Mouse (Mus musculus) lung, adult 2 months (tissue): ENCODE measurements around the gene Spic. TPM values are rescaled to one million over a fixed set of nuclear protein-coding genes. Genes with fewer than 3 reads are reported as not detected.
"Not testable (repeated sequence)": the region's sequence is repeated elsewhere in the genome, so short reads cannot be mapped to it uniquely, and the experiment has no call there.

ENCODE experiments used
- DNase-seq: peaks from one replicate; pipeline ENCODE4 v3.0.0; 2022
- H3K4me1 ChIP-seq: fragments of 200-500 bp; 2 replicates; pipeline ENCODE4 v1.6.1; 2011; ENCODE audit warnings: low read length; ENCODE audit not compliant: control insufficient read depth, insufficient read depth
- H3K4me3 ChIP-seq: fragments of 200-500 bp; replicated peaks from 2 replicates; pipeline ENCODE3; 2011; ENCODE audit warnings: low read depth, mild to moderate bottlenecking, control low read depth, low read length; ENCODE audit errors: extremely low read depth
- CTCF ChIP-seq: fragments of 200-500 bp; IDR thresholded peaks from 2 replicates; pipeline ENCODE4 v1.5.1; 2011; ENCODE audit warnings: mild to moderate bottlenecking, low read length, control low read depth; ENCODE audit not compliant: insufficient read depth
- POLR2A ChIP-seq: fragments of 200-500 bp; IDR thresholded peaks from 2 replicates; pipeline ENCODE4 v1.6.1; 2011; ENCODE audit warnings: low read depth, mild to moderate bottlenecking, control low read depth, low read length, borderline replicate concordance; ENCODE audit errors: extremely low read depth
- WGBS: fragments of 180-500 bp; shearing (Covaris S2); methylation state at CpG from one replicate; pipeline ENCODE4 v1.1.7; 2018; 5-methylcytosine and 5-hydroxymethylcytosine counted together
- polyA plus RNA-seq: library from polyadenylated mRNA; depleted of rRNA; stranded (reverse); fragments of >200 nt; gene quantifications from 2 replicates; pipeline ENCODE4 v1.2.3, GENCODE M21; 2012; rRNA removed

The Spic gene
- polyA plus RNA-seq, 1 experiment, result 0.20 TPM

DNA sequence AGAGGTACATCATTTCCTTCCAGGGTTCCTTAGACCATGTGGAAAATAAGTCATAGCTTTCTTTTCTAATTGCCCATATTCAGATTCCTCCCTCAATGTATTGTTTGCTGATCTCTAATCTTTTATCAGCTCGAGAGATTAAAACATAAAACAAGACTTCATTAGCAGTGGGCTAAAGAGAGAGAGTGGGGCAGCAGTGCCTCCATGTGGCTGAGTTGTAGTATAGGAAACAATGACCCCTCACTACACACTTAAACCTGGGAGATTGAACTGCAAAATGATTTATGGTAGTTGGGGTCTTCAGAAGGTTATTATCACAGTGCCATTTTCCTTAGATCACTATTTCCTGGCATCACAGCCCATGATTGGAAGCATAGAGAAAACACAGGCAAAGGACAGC, 15.1 kb downstream of the Spic start:
- no peak overlapping the region for H3K4me3 ChIP-seq
- WGBS, result 13% methylated on average over 1 of the region's 1 CpGs
- TF ChIP-seq POLR2A (no peak), CTCF (0 out of 2 replicates have a peak, but pooled peaks have one; percentile 24)
- DNase-seq, result no peak
- no peaks in the 10 kb centered on the region for H3K4me1 ChIP-seq

DNA sequence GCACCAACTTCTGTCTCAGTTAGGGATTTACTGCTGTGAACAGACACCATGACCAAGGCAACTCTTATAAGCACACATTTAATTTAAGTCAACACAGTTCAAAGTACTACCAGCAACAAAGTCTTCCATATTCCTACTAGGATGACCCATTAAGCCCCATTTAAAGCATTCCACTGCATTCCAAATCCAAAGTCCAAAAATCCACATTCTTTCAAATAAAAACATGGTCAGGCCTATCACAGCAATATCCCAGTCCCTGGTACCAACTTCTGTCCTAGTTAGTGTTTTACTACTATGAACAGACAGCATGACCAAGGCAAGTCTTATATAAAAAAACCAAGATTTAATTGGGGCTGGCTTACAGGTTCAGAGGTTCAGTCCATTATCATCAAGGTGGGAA, 21.0 kb downstream of the Spic start:
- H3K4me3 ChIP-seq, DNase-seq, H3K4me1 ChIP-seq: not testable (repeated sequence)

DNA sequence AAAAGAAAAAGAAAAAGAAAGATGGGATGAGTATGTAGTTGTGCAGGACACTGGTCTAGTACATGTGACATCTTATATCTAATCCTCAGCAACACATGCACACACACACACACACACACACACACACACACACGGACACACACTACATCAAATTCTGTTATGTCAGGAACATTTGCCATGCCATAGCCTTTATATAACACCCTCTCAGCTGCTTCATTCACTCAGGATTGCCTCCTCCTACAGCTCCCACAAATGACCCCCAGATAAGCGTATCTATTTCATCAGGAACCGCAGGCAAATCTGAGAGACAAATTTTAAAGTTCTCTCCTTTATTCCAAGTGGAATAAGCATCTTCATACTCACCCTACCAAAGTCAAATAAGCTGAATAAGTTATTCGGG, 25.9 kb downstream of the Spic start:
- 73% methylated on average over 4 of the region's 4 CpGs for WGBS
- no peaks in the 10 kb centered on the region for H3K4me1 ChIP-seq
- TF ChIP-seq CTCF, result no peak
- no peak for TF ChIP-seq POLR2A

DNA sequence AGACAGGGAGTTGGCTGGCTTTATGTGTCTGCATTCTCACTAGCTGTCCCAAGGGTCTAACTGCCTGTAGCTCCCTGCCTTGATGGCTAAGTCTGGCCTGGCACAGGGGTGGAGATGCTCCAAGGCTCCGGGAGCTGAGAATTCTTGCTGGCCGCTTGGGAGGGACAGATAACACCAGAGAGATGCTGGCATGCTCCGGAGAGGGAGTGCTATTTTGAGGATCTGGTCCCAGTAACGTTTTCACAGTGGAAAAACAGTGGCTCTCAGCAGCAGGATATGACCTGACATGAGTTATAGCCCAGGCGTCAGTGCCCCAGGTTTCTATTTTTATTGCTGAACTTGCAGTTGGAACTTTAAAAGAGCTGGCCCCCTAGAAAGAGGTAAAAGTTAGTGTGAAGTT, 39.4 kb downstream of the Spic start:
- WGBS, result 26% methylated on average over 5 of the region's 5 CpGs
- DNase-seq, result no peak

More for the DNA sequence above, 25.9 kb downstream of the Spic start:
- H3K4me3 ChIP-seq, result no peak overlapping the region
- DNase-seq, result no peak

DNA sequence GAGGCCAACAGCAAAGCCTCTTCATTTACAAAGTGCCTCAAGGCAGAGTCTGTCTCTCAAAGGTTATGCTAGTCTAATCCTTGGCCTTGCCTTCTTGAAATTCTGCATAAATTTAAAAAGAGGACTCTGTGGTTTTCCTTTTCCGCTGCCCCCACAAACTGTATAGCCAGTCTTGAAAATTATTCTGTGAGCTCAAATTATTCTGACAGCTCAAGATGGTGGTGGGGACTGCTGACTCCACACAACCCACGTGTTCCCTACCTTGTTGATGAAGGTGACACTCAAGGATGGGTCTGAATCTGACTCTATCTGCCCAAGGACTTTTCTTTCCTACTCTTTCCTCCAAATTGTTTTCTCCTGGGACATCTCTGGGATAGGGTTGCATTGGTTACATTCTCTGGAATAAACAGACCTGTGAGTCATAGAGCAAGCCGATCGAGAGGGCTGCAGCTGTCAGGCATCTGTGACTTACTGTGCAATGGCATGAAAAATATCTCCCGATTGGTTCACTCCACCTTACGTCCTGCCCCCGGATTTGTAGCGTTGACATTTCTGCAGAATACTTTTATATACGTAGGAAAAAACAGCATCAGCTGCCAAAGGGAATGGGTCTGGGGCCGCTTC, 53.4 kb downstream of the Spic start:
- H3K4me1 ChIP-seq, result no peaks in the 10 kb centered on the region
- H3K4me3 ChIP-seq, result no peak overlapping the region
- WGBS, result 67% methylated on average over 10 of the region's 10 CpGs
- no peak for DNase-seq
- TF ChIP-seq POLR2A (no peak), CTCF (no peak)

More for the DNA sequence above, 39.4 kb downstream of the Spic start:
- Histone ChIP-seq H3K4me3 (no peak overlapping the region), H3K4me1 (no peaks in the 10 kb centered on the region)
- TF ChIP-seq CTCF, result no peak
- TF ChIP-seq POLR2A, result no peak

DNA sequence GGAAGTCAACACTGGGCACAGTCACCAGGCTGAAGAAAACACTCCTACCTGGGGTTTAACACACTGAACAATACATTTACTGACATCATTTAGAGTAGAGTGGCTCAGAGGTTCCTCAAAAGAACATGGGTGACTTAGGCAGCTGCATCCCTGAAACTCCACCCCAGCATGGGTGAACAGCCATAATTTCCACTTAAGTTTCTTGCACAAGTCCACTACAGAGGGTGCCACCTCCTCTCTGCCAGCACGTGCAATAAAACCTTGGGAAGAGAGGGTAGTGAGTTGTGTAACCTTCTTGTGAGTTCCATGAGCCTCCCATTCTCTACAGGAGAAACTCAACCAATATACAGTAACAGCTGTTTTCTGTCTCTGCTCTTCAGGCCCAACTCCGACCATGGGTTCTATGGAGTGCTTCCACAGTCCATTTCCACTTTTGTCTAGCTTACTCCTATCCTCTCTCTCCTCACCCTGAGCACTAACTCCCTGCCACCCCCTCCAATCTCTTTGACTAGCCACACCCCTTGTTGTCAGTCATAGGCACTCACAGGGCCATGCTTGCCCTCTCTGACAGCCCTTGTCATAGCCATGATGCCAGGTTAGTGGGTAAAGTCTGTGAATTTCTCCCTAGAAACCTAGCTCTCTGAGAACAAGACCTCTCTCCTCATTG, 54.0 kb downstream of the Spic start:
- H3K4me1 ChIP-seq, result no peaks in the 10 kb centered on the region
- TF ChIP-seq POLR2A (no peak), CTCF (no peak)
- DNase-seq, result no peak
- H3K4me3 ChIP-seq, result no peak overlapping the region
- WGBS, result 63% methylated on average over 2 of the region's 2 CpGs

DNA sequence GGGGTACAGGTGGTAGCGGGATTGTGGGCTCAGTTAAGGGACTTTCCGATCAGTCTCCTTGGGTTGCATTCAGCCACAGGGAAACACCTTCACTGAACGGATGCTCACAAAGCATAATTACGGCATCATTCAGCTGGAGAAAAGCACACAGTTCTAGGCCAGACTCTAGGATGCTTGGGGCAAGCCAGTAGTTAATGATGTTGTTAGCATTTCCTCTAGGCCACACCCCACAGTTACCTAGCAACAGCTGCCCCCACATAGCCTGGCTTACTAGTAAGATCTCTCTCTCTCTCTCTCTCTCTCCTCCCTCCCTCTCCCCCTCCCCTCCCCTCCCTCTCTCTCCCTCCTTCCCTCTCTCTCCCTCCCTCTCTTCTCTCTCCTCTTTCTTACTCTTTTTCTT, 57.8 kb downstream of the Spic start:
- 85% methylated on average over 4 of the region's 4 CpGs for WGBS
- no peak for DNase-seq
- Histone ChIP-seq H3K4me3 (no peak overlapping the region), H3K4me1 (no peaks in the 10 kb centered on the region; the same call in 1 of the 2 replicates)
- TF ChIP-seq CTCF (no peak), POLR2A (no peak)

DNA sequence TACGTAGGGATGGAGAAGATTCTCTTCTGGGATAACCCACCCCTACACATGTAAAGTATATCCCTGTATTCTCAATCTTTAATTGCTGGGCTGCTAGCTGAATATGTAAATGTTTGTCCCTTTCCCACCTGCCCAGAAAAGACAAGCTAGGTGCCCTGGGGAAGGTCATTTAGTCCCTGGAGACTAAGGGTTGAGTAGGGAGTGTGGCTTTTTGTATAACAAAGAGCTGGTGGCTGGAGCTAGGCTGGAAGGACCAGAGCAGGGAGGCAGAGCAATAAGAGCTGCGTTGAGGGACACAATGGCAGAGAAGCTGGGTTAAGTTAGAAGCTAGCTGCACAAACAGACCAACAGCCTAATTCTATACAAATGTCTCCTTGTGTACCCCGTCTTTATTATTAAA, 58.6 kb downstream of the Spic start:
- DNase-seq, result no peak
- no peak for TF ChIP-seq CTCF
- TF ChIP-seq POLR2A, result no peak
- no peak overlapping the region for H3K4me3 ChIP-seq
- H3K4me1 ChIP-seq, result no peaks in the 10 kb centered on the region; the same call in 1 of the 2 replicates
- 71% methylated on average over 3 of the region's 3 CpGs for WGBS

Other genes starting within 250 kb of the Spic start
- not detected in 2 replicates for gene Sycp3, start 225.4 kb downstream of the Spic start, polyA plus RNA-seq
- gene Chpt1, start 180.9 kb downstream of the Spic start, polyA plus RNA-seq, result 73.3 and 92.1 TPM in 2 replicates
- 18.2 TPM in 1 of 2 replicates, not detected in the other for gene Mybpc1, start 79.9 kb downstream of the Spic start, polyA plus RNA-seq
- gene Arl1, start 45.8 kb upstream of the Spic start, polyA plus RNA-seq, result 25.3 and 26.4 TPM in 2 replicates
- 2.8 and 4.8 TPM in 2 replicates for gene Utp20, start 141.8 kb upstream of the Spic start, polyA plus RNA-seq
- gene Slc5a8, start 201.0 kb upstream of the Spic start, polyA plus RNA-seq, result 0.17 and 0.52 TPM in 2 replicates